9 mouse cellular contexts compared by ENCODE assay signal in genomic region chr4:33057890-33058687, GRCm38 (mm10). TPM values are rescaled to one million over a fixed set of nuclear protein-coding genes. Genes with fewer than 3 reads are reported as not detected.
DNase-seq lines count a peak whose midpoint lies in the region; TF ChIP-seq lines count a peak whose summit lies in the region.
"Had no signal": no experiment of that assay in that cellular context is flagged by ENCODE, and none has a peak within 500 bp of the region (broad histone marks: within the 10 kb centered on the region; RNA-seq: fewer than 3 reads in every experiment).

No protein-coding gene starts in this region.

- no peak overlapping the region for H3K4me3 ChIP-seq in embryonic fibroblast, embryonic 13.5 days (ENCODE audit: insufficient read depth, low read length)
- H3K4me3 ChIP-seq: midbrain, embryonic 12.5 days had no signal

- peak; percentile 64 for DNase-seq in layer of hippocampus, adult 11-12 months (ENCODE audit: low spot score)
- no peak for DNase-seq in layer of hippocampus, adult 9-10 months (ENCODE audit: low spot score)
- peak; percentile 76 for DNase-seq in heart, postnatal 25 days (ENCODE audit: low spot score)
- peak; percentile 15 for DNase-seq in ovary, postnatal 14 days (ENCODE audit: low spot score)
- DNase-seq in thymus, postnatal 10 days (ENCODE audit: low spot score in 2 of 2), result no peak
- no peak for DNase-seq in adrenal gland, postnatal 4 days (ENCODE audit: low spot score in 2 of 2)
- DNase-seq in T-cell, adult 2 months (ENCODE audit: low spot score), result no peak

- H3K4me1 ChIP-seq in embryonic fibroblast, embryonic 13.5 days (ENCODE audit: control insufficient read depth, insufficient read depth, low read length), result no peaks in the 10 kb centered on the region

- intact Hi-C loops in heart, postnatal 25 days (cut with DNase I), result no loop called here

- H3K27ac ChIP-seq in embryonic fibroblast, embryonic 13.5 days (ENCODE audit: insufficient read depth, low read length), result 0 out of 2 replicates have a peak overlapping the region, but pooled peaks have one; percentile 39
- H3K27ac ChIP-seq: midbrain, embryonic 12.5 days had no signal

- no peak for TF ChIP-seq CTCF in embryonic fibroblast, embryonic 13.5 days (IDR thresholded peaks at IDR 0.05; ENCODE audit: borderline replicate concordance, insufficient read depth, low read length)

- no peak for TF ChIP-seq POLR2A in embryonic fibroblast, embryonic 13.5 days (IDR thresholded peaks at IDR 0.05; ENCODE audit: low read depth, low read length)

RNA-seq across cellular contexts. Expression of gene Gabrr2, which starts 4.7 kb away (rescaled TPM):
- not detected in 2 replicates for polyA plus RNA-seq in embryonic fibroblast, embryonic 13.5 days (2011; ENCODE audit: insufficient read length, low read depth, missing spikeins)
- 1 to 10 TPM; 1.5 to 1.6 TPM for total RNA-seq in heart, postnatal 25 days (2021)
- not detected for total RNA-seq in adrenal gland, postnatal 4 days (2021)

RNA-seq across cellular contexts. Expression of gene Ube2j1, which starts 26.9 kb away (rescaled TPM):
- 103 and 124 TPM in 2 replicates for polyA plus RNA-seq in embryonic fibroblast, embryonic 13.5 days (2011; ENCODE audit: insufficient read length, low read depth, missing spikeins)
- 10 to 100 TPM; 42.3 to 43.4 TPM for total RNA-seq in heart, postnatal 25 days (2021)
- total RNA-seq in adrenal gland, postnatal 4 days (2021), result 10 to 100 TPM; 63.1 to 65.9 TPM

Comparison
In these comparisons a context has a peak if more than half of its experiments do, and no peak if none do; other contexts are left out.
1. DNase-seq: peak in layer of hippocampus, adult 11-12 months (single experiment), heart, postnatal 25 days (single experiment) and ovary, postnatal 14 days (single experiment); none in layer of hippocampus, adult 9-10 months (single experiment), thymus, postnatal 10 days (0 of 2), adrenal gland, postnatal 4 days (0 of 2) and T-cell, adult 2 months (single experiment).